In the genomic region with DNA sequence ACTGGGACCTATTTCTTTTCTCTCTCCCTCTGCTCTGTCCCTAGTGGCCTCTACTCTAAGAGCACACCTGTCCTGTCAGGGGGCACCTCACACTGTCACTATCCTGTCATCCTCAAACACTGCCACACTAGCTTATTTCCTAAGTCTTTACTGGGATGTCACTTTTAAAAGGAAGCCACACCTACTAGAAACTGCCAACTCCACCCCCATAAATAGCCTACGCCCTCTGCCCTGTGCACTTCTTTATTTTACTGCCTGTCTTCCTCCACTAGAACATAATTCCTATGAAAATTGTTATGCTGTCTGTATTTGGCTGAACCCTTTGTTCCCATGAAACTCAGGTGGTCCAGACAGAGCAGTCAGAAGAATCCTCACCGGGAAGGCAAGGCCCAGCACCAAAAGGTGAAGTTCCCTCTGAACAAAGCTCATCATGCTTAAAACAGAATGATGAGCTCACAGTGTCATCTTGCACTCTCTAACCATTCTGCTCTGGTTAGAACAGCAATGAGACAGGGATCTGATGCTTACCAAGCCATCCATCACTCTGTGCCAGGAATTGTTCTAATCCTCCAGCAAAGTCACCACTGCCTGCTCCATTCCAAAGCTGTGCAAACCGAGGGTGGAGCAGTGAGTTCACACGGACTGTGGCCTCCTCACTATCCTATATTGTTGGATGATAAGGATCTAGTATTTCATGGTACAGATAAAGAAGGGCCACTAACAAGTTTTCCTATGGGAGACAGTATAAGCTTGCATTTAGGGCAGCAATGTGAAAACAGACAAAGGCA, we compare ENCODE assay signal across 17 mouse cellular contexts.
"Had no signal": no experiment of that assay in that cellular context is flagged by ENCODE, and none has a peak within 500 bp of the region (broad histone marks: within the 10 kb centered on the region; RNA-seq: fewer than 3 reads in every experiment).

No protein-coding gene starts in this region.

- H3K9ac ChIP-seq: limb, embryonic 12.5 days; liver, embryonic 13.5 days; liver, postnatal 0 days; lung, embryonic 15.5 days; midbrain, embryonic 13.5 days; neural tube, embryonic 15.5 days had no signal

- H3K9me3 ChIP-seq: limb, embryonic 12.5 days; liver, embryonic 13.5 days; lung, embryonic 15.5 days; midbrain, embryonic 13.5 days; neural tube, embryonic 15.5 days had no signal

- H3K27ac ChIP-seq: limb, embryonic 12.5 days; liver, embryonic 13.5 days; lung, embryonic 15.5 days; macrophage; midbrain, embryonic 13.5 days; neural tube, embryonic 15.5 days had no signal

- H3K4me1 ChIP-seq: limb, embryonic 12.5 days; liver, embryonic 13.5 days; lung, embryonic 15.5 days had no signal

- DNase-seq: kidney, adult 18-20 months; kidney, postnatal 25 days; layer of hippocampus, adult 9-11 months; liver; liver, embryonic 13.5 days; liver, postnatal 0 days; lung, postnatal 14 days; right cerebral cortex, adult 18-20 months; right cerebral cortex, postnatal 25 days; thymus, adult 18-20 months; thymus, postnatal 14 days had no signal

- H3K36me3 ChIP-seq: limb, embryonic 12.5 days; lung, embryonic 15.5 days; neural tube, embryonic 15.5 days had no signal

- H3K4me3 ChIP-seq: limb, embryonic 12.5 days; liver, embryonic 13.5 days; lung, embryonic 15.5 days; midbrain, embryonic 13.5 days; myocyte; neural tube, embryonic 15.5 days had no signal

- H3K27me3 ChIP-seq: limb, embryonic 12.5 days; liver, embryonic 13.5 days; lung, embryonic 15.5 days; midbrain, embryonic 13.5 days; neural tube, embryonic 15.5 days had no signal

- H3K4me2 ChIP-seq: limb, embryonic 12.5 days; liver, embryonic 13.5 days; lung, embryonic 15.5 days; midbrain, embryonic 13.5 days; neural tube, embryonic 15.5 days had no signal

- ATAC-seq: liver, postnatal 0 days; midbrain, embryonic 13.5 days had no signal
